Mouse (Mus musculus): ENCODE results near the gene Gm4922. TPM values are rescaled to one million over a fixed set of nuclear protein-coding genes. Genes with fewer than 3 reads are reported as not detected.

Gene Gm4922
- total and polyA plus RNA-seq, 3 experiments, result not detected

DNA sequence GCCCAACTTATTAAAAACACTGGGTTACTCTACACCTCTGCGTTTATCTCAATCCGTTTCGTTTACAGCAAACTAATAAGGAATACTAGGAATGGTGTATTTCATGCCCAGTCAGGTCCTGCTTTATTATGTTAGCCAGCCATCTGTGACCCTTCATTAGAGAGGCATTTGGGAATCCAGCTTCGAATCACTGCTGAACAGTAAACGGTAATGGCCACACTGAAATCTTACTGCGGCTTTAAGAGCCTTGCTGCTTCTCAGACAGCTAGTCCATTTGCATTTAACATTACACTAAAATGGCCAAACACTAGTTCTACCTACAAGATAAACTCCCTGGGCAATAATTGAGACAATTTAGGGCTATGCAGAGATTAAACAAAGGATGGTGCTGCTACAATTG lies 44.5 kb downstream of the Gm4922 start:
- DNase-seq (ENCODE audit: extremely low read depth), result no peak
- H3K9ac ChIP-seq (ENCODE audit: insufficient read depth, low read depth), result no peak overlapping the region
- no peaks in the 10 kb centered on the region for H3K27me3 ChIP-seq (replicated peaks)
- dilution Hi-C loops (cut with MboI; ENCODE audit: extremely low pct_ligation_motif_present, extremely low pct_unique_long_range_greater_than_20kb, low sequenced_read_pairs), result no loop called here
- no peaks in the 10 kb centered on the region for H3K36me3 ChIP-seq (replicated peaks in 1 of 2; ENCODE audit: control insufficient read depth in 1 of 2, insufficient read depth in 1 of 2, low read length in 1 of 2)
- no peaks in the 10 kb centered on the region; a peak in 1 of 4 replicates for H3K4me1 ChIP-seq (ENCODE audit: control insufficient read depth in 1 of 2, insufficient read depth in 2 of 2)
- peaks cover 4% of the 10 kb centered on the region for H3K9me3 ChIP-seq (replicated peaks; ENCODE audit: low read length)
- H3K4me3 ChIP-seq (replicated peaks in 1 of 3; ENCODE audit: low read depth in 2 of 3, low read length in 2 of 3, poor library complexity in 1 of 3), result no peak overlapping the region
- H3K27ac ChIP-seq (ENCODE audit: insufficient read depth, low read depth), result no peak overlapping the region
- no peak for TF ChIP-seq KAT2A (IDR thresholded peaks at IDR 0.05; ENCODE audit: insufficient replicate concordance, low read length)
- TF ChIP-seq UBTF (IDR thresholded peaks at IDR 0.05; ENCODE audit: low read depth, low read length), result no peak
- TF ChIP-seq ELF1 (IDR thresholded peaks at IDR 0.05; ENCODE audit: low read depth, low read length), result no peak
- TF ChIP-seq POLR2AphosphoS2 (IDR thresholded peaks at IDR 0.05; ENCODE audit: low read depth, low read length), result no peak
- H3K79me2 ChIP-seq (replicated peaks; ENCODE audit: control insufficient read depth, extremely low read depth, insufficient read depth, poor library complexity, severe bottlenecking), result peaks cover 2% of the 10 kb centered on the region; the same call in 1 of the 2 replicates
- in situ Hi-C loops (cut with MboI; ENCODE audit: low pct_ligation_motif_present, low pct_unique_long_range_greater_than_20kb, low sequenced_read_pairs), result no loop called here
- H3K4me2 ChIP-seq (ENCODE audit: insufficient read depth, low read depth, poor library complexity, severe bottlenecking), result peak overlapping the region; percentile 11; the same call in 1 of the 2 replicates

GRCm38 (mm10) chr10:18741024-18741423 lies 45.6 kb downstream of the Gm4922 start:
- Histone ChIP-seq H3K4me1 (ENCODE audit: control insufficient read depth in 1 of 2, insufficient read depth in 2 of 2) (no peaks in the 10 kb centered on the region; a peak in 1 of 4 replicates), H3K36me3 (replicated peaks in 1 of 2; ENCODE audit: control insufficient read depth in 1 of 2, insufficient read depth in 1 of 2, low read length in 1 of 2) (no peaks in the 10 kb centered on the region), H3K9ac (ENCODE audit: insufficient read depth, low read depth) (no peak overlapping the region), H3K79me2 (replicated peaks; ENCODE audit: control insufficient read depth, extremely low read depth, insufficient read depth, poor library complexity, severe bottlenecking) (peaks cover 2% of the 10 kb centered on the region; the same call in 1 of the 2 replicates), H3K4me3 (replicated peaks in 1 of 3; ENCODE audit: low read depth in 2 of 3, low read length in 2 of 3, poor library complexity in 1 of 3) (no peak overlapping the region), H3K27ac (ENCODE audit: insufficient read depth, low read depth) (no peak overlapping the region), H3K27me3 (replicated peaks) (no peaks in the 10 kb centered on the region), H3K4me2 (ENCODE audit: insufficient read depth, low read depth, poor library complexity, severe bottlenecking) (no peak overlapping the region), H3K9me3 (replicated peaks; ENCODE audit: low read length) (peaks cover 4% of the 10 kb centered on the region)
- dilution Hi-C loops (cut with MboI; ENCODE audit: extremely low pct_ligation_motif_present, extremely low pct_unique_long_range_greater_than_20kb, low sequenced_read_pairs), result no loop called here
- DNase-seq (ENCODE audit: extremely low read depth), result no peak
- in situ Hi-C loops (cut with MboI; ENCODE audit: low pct_ligation_motif_present, low pct_unique_long_range_greater_than_20kb, low sequenced_read_pairs), result no loop called here
- TF ChIP-seq UBTF (IDR thresholded peaks at IDR 0.05; ENCODE audit: low read depth, low read length) (no peak), TBP (conservative IDR thresholded peaks at IDR 0.05; ENCODE audit: low read depth, low read length) (no peak), CHD2 (IDR thresholded peaks at IDR 0.05; ENCODE audit: low read length) (no peak), CTCF (conservative IDR thresholded peaks at IDR 0.05 in 1 of 2, IDR thresholded peaks at IDR 0.05 in 1 of 2; ENCODE audit: low read depth in 2 of 2, low read length in 2 of 2) (no peak), PAX5 (IDR thresholded peaks at IDR 0.05; ENCODE audit: low read length) (no peak), SIN3A (IDR thresholded peaks at IDR 0.05; ENCODE audit: low read length) (no peak)

Other genes starting within 250 kb of the Gm4922 start
- gene Hebp2, start 240.7 kb downstream of the Gm4922 start, total RNA-seq (2012; rRNA removed), result 0.08 TPM in 1 of 2 replicates, not detected in the other
- gene Hebp2, start 240.7 kb downstream of the Gm4922 start, total RNA-seq (2014; rRNA removed), result not detected in 2 replicates
- gene Hebp2, start 240.7 kb downstream of the Gm4922 start, polyA plus RNA-seq (2012; ENCODE audit: insufficient read length, low read depth), result not detected in 2 replicates
- 6.4 and 11.0 TPM in 2 replicates for gene Arfgef3, start 42.8 kb downstream of the Gm4922 start, total RNA-seq (2012; rRNA removed)
- 0.28 and 0.36 TPM in 2 replicates for gene Arfgef3, start 42.8 kb downstream of the Gm4922 start, total RNA-seq (2014; rRNA removed)
- 0.49 and 0.50 TPM in 2 replicates for gene Arfgef3, start 42.8 kb downstream of the Gm4922 start, polyA plus RNA-seq (2012; ENCODE audit: insufficient read length, low read depth)
- 0.38 and 0.51 TPM in 2 replicates for gene Perp, start 58.2 kb upstream of the Gm4922 start, total RNA-seq (2012; rRNA removed)
- not detected in 2 replicates for gene Perp, start 58.2 kb upstream of the Gm4922 start, total RNA-seq (2014; rRNA removed)
- 0.16 TPM in 1 of 2 replicates, not detected in the other for gene Perp, start 58.2 kb upstream of the Gm4922 start, polyA plus RNA-seq (2012; ENCODE audit: insufficient read length, low read depth)
- 65.3 and 95.3 TPM in 2 replicates for gene Tnfaip3, start 228.9 kb upstream of the Gm4922 start, total RNA-seq (2012; rRNA removed)
- 38.8 and 51.7 TPM in 2 replicates for gene Tnfaip3, start 228.9 kb upstream of the Gm4922 start, total RNA-seq (2014; rRNA removed)
- gene Tnfaip3, start 228.9 kb upstream of the Gm4922 start, polyA plus RNA-seq (2012; ENCODE audit: insufficient read length, low read depth), result 21.4 and 24.6 TPM in 2 replicates

All from CH12.LX (cell line).